Mouse (Mus musculus): ENCODE results near the gene Hs3st3b1. TPM values are rescaled to one million over a fixed set of nuclear protein-coding genes. Genes with fewer than 3 reads are reported as not detected.

Hs3st3b1 gene
- polyA plus RNA-seq, 1 experiment from 2014 or later, result 33.4 TPM

- Histone ChIP-seq H3K4me3 (ENCODE audit: low read length) (no peak overlapping the region), H3K36me3 (ENCODE audit: insufficient read depth, low read length) (no peaks in the 10 kb centered on the region), H3K4me1 (ENCODE audit: insufficient read depth, low read length) (peaks cover 7% of the 10 kb centered on the region), H3K27ac (ENCODE audit: low read length) (no peak overlapping the region), H3K9ac (replicated peaks; ENCODE audit: low read length) (no peak overlapping the region), H3K27me3 (ENCODE audit: insufficient read depth, low read length) (peaks cover 2% of the 10 kb centered on the region; the same call in 1 of the 2 replicates), H3K4me2 (replicated peaks; ENCODE audit: low read depth, low read length) (no peak overlapping the region), H3K9me3 (ENCODE audit: low read length) (no peaks in the 10 kb centered on the region)
- WGBS, result 75% methylated on average over 2 of the region's 2 CpGs
- no peak for ATAC-seq (ENCODE audit: low FRiP score, low TSS enrichment)
Observed at GRCm38 (mm10) chr11:63897011-63897410, 25.1 kb downstream of the Hs3st3b1 start.

DNA sequence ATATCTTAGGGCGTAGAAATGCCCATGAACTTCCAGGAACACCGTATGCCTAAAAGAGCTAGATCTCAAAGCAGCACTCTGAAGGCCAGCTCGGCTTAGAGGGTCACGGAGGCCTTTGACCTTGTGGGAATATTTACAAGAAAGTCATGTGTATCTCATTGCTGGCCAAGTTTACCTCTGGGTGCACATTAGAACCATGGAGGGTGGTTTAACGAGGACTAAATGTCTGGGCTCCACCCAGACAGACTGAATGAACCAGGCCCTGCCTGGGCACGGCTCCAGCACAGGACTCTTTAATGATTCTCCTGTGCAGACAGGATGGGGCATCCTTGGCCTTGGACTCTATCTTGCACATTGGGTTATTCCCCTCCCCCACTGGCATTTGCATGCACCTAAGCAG, 27.9 kb downstream of the Hs3st3b1 start:
- H3K4me3 ChIP-seq (ENCODE audit: low read length), result no peak overlapping the region
- no peak overlapping the region for H3K27ac ChIP-seq (ENCODE audit: low read length)
- H3K27me3 ChIP-seq (ENCODE audit: insufficient read depth, low read length), result peaks cover 6% of the 10 kb centered on the region; the same call in 1 of the 2 replicates
- H3K4me2 ChIP-seq (replicated peaks; ENCODE audit: low read depth, low read length), result no peak overlapping the region
- H3K4me1 ChIP-seq (ENCODE audit: insufficient read depth, low read length), result peaks cover 9% of the 10 kb centered on the region
- H3K9me3 ChIP-seq (ENCODE audit: low read length), result no peaks in the 10 kb centered on the region
- no peak overlapping the region for H3K9ac ChIP-seq (replicated peaks; ENCODE audit: low read length)
- 61% methylated on average over 6 of the region's 6 CpGs for WGBS
- H3K36me3 ChIP-seq (ENCODE audit: insufficient read depth, low read length), result no peaks in the 10 kb centered on the region
- 0 out of 2 replicates have a peak, but pooled peaks have one; percentile 42 for ATAC-seq (ENCODE audit: low FRiP score, low TSS enrichment)

- no peak overlapping the region for H3K9ac ChIP-seq (replicated peaks; ENCODE audit: low read length)
- no peak for ATAC-seq (ENCODE audit: low FRiP score, low TSS enrichment)
- H3K4me2 ChIP-seq (replicated peaks; ENCODE audit: low read depth, low read length), result no peak overlapping the region
- 78% methylated on average over 6 of the region's 6 CpGs for WGBS
- peaks cover 6% of the 10 kb centered on the region; the same call in 1 of the 2 replicates for H3K27me3 ChIP-seq (ENCODE audit: insufficient read depth, low read length)
- no peak overlapping the region for H3K4me3 ChIP-seq (ENCODE audit: low read length)
- H3K36me3 ChIP-seq (ENCODE audit: insufficient read depth, low read length), result no peaks in the 10 kb centered on the region
- H3K4me1 ChIP-seq (ENCODE audit: insufficient read depth, low read length), result peaks cover 6% of the 10 kb centered on the region
- H3K27ac ChIP-seq (ENCODE audit: low read length), result no peak overlapping the region
- no peaks in the 10 kb centered on the region for H3K9me3 ChIP-seq (ENCODE audit: low read length)
Observed at GRCm38 (mm10) chr11:63893557-63893956, 28.5 kb downstream of the Hs3st3b1 start.

DNA sequence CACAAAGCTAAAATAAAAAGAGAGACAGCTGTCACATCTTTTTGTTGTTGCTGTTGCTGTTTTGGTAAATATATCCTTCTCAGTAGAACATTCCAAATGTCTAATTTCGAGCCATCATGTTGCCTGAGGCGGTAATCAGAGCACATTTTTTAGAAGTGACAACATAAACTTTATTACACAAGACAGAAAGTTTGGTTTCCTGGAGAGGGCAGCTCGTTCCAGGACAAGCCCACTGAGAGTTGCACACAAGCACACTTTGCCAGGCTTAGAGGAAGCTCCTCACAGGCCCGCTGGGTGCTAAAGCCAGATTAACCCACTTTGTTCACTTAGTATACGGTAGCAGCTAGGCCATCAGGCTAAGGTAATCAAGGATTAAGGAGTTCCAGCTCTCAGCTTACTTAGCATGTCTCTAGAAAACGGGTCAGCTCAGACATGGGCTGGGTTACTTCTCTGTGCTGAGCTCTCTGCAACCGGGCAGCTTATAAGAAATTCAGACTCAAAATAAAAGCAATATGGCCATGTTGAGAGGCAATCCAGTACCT, 30.5 kb downstream of the Hs3st3b1 start:
- Histone ChIP-seq H3K4me1 (ENCODE audit: insufficient read depth, low read length) (0 out of 2 replicates have a peak, but pooled peaks cover 2% of the 10 kb centered on the region), H3K9ac (replicated peaks; ENCODE audit: low read length) (no peak overlapping the region), H3K4me3 (ENCODE audit: low read length) (no peak overlapping the region), H3K27me3 (ENCODE audit: insufficient read depth, low read length) (peaks cover 6% of the 10 kb centered on the region; the same call in 1 of the 2 replicates), H3K4me2 (replicated peaks; ENCODE audit: low read depth, low read length) (no peak overlapping the region), H3K27ac (ENCODE audit: low read length) (no peak overlapping the region), H3K36me3 (ENCODE audit: insufficient read depth, low read length) (no peaks in the 10 kb centered on the region), H3K9me3 (ENCODE audit: low read length) (no peaks in the 10 kb centered on the region)
- 60% methylated on average over 7 of the region's 7 CpGs for WGBS
- no peak for ATAC-seq (ENCODE audit: low FRiP score, low TSS enrichment)

GRCm38 (mm10) chr11:63883385-63883784, 38.7 kb downstream of the Hs3st3b1 start:
- no peaks in the 10 kb centered on the region for H3K27me3 ChIP-seq (ENCODE audit: insufficient read depth, low read length)
- H3K27ac ChIP-seq (ENCODE audit: low read length), result no peak overlapping the region
- no peak overlapping the region for H3K9ac ChIP-seq (replicated peaks; ENCODE audit: low read length)
- H3K36me3 ChIP-seq (ENCODE audit: insufficient read depth, low read length), result no peaks in the 10 kb centered on the region
- 74% methylated on average over 3 of the region's 3 CpGs for WGBS
- peaks cover 8% of the 10 kb centered on the region; the same call in 1 of the 2 replicates for H3K4me1 ChIP-seq (ENCODE audit: insufficient read depth, low read length)
- no peak for ATAC-seq (ENCODE audit: low FRiP score, low TSS enrichment)
- H3K9me3 ChIP-seq (ENCODE audit: low read length), result no peaks in the 10 kb centered on the region
- no peak overlapping the region for H3K4me3 ChIP-seq (ENCODE audit: low read length)
- H3K4me2 ChIP-seq (replicated peaks; ENCODE audit: low read depth, low read length), result no peak overlapping the region

DNA sequence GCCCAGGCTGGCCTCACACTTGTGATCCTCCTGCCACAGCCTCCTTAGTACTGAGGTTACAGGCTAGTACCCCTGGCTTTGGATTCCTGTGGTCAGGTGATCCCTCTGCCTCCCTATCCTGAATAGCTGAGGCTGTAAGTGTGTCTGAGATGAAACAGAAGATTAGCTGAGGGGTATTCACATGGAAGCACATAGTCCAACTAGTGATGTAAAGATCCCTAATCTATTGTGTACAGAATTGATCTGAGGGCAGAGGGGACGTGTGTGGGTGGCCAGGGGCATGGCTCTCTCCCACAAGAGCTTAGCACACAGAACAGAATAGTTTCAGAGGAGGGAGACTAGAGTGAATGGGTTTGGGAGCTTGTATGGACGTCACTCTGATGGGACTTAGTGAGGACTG, 41.8 kb downstream of the Hs3st3b1 start:
- H3K27ac ChIP-seq (ENCODE audit: low read length), result no peak overlapping the region
- no peaks in the 10 kb centered on the region for H3K9me3 ChIP-seq (ENCODE audit: low read length)
- ATAC-seq (ENCODE audit: low FRiP score, low TSS enrichment), result no peak
- no peak overlapping the region for H3K4me2 ChIP-seq (replicated peaks; ENCODE audit: low read depth, low read length)
- H3K27me3 ChIP-seq (ENCODE audit: insufficient read depth, low read length), result no peaks in the 10 kb centered on the region
- WGBS, result 81% methylated on average over 2 of the region's 2 CpGs
- no peaks in the 10 kb centered on the region for H3K36me3 ChIP-seq (ENCODE audit: insufficient read depth, low read length)
- H3K4me3 ChIP-seq (ENCODE audit: low read length), result no peak overlapping the region
- no peak overlapping the region for H3K9ac ChIP-seq (replicated peaks; ENCODE audit: low read length)
- H3K4me1 ChIP-seq (ENCODE audit: insufficient read depth, low read length), result peaks cover 8% of the 10 kb centered on the region; the same call in 1 of the 2 replicates

DNA sequence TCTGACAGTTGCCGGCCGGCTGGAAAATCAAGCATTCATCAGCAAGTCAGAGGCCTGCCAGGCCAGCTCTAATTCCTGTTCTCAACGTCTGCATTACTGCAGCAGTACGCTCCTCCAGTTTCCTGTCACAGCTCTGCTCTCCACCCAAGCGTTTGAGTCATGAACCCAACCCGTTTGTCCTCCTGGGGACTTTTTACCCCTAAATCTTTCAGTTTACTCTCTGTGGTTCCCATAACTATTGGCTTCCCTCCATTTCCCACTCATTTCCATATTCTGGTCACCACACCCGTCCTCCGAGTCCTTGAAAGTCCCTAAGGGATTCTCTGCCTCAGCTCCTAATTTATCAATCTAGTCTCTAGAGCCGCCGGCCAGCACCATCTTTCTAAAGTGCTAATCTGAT, 42.8 kb downstream of the Hs3st3b1 start:
- no peak overlapping the region for H3K4me2 ChIP-seq (replicated peaks; ENCODE audit: low read depth, low read length)
- H3K4me1 ChIP-seq (ENCODE audit: insufficient read depth, low read length), result peaks cover 8% of the 10 kb centered on the region; the same call in 1 of the 2 replicates
- no peak for ATAC-seq (ENCODE audit: low FRiP score, low TSS enrichment)
- no peaks in the 10 kb centered on the region for H3K27me3 ChIP-seq (ENCODE audit: insufficient read depth, low read length)
- H3K36me3 ChIP-seq (ENCODE audit: insufficient read depth, low read length), result no peaks in the 10 kb centered on the region
- H3K4me3 ChIP-seq (ENCODE audit: low read length), result no peak overlapping the region
- WGBS, result 14% methylated on average over 10 of the region's 10 CpGs
- H3K9me3 ChIP-seq (ENCODE audit: low read length), result no peaks in the 10 kb centered on the region
- H3K27ac ChIP-seq (ENCODE audit: low read length), result no peak overlapping the region
- no peak overlapping the region; the same call in 1 of the 2 replicates for H3K9ac ChIP-seq (replicated peaks; ENCODE audit: low read length)

- no peak overlapping the region for H3K27ac ChIP-seq (ENCODE audit: low read length)
- H3K4me3 ChIP-seq (ENCODE audit: low read length), result no peak overlapping the region
- no peak overlapping the region for H3K9ac ChIP-seq (replicated peaks; ENCODE audit: low read length)
- no peaks in the 10 kb centered on the region for H3K27me3 ChIP-seq (ENCODE audit: insufficient read depth, low read length)
- H3K4me2 ChIP-seq (replicated peaks; ENCODE audit: low read depth, low read length), result no peak overlapping the region
- H3K4me1 ChIP-seq (ENCODE audit: insufficient read depth, low read length), result peaks cover 8% of the 10 kb centered on the region; the same call in 1 of the 2 replicates
- WGBS, result 85% methylated on average over 4 of the region's 4 CpGs
- H3K36me3 ChIP-seq (ENCODE audit: insufficient read depth, low read length), result no peaks in the 10 kb centered on the region
- no peaks in the 10 kb centered on the region for H3K9me3 ChIP-seq (ENCODE audit: low read length)
- ATAC-seq (ENCODE audit: low FRiP score, low TSS enrichment), result no peak
Observed at GRCm38 (mm10) chr11:63878616-63879015, 43.5 kb downstream of the Hs3st3b1 start.

GRCm38 (mm10) chr11:63862746-63863145, 59.3 kb downstream of the Hs3st3b1 start:
- 43% methylated on average over 1 of the region's 1 CpGs for WGBS
- Histone ChIP-seq H3K36me3 (ENCODE audit: insufficient read depth, low read length) (no peaks in the 10 kb centered on the region), H3K9ac (replicated peaks; ENCODE audit: low read length) (no peak overlapping the region), H3K4me1 (ENCODE audit: insufficient read depth, low read length) (peaks cover 10% of the 10 kb centered on the region), H3K27ac (ENCODE audit: low read length) (no peak overlapping the region), H3K4me2 (replicated peaks; ENCODE audit: low read depth, low read length) (no peak overlapping the region), H3K27me3 (ENCODE audit: insufficient read depth, low read length) (no peaks in the 10 kb centered on the region), H3K9me3 (ENCODE audit: low read length) (no peaks in the 10 kb centered on the region), H3K4me3 (ENCODE audit: low read length) (no peak overlapping the region)
- ATAC-seq (ENCODE audit: low FRiP score, low TSS enrichment), result no peak

DNA sequence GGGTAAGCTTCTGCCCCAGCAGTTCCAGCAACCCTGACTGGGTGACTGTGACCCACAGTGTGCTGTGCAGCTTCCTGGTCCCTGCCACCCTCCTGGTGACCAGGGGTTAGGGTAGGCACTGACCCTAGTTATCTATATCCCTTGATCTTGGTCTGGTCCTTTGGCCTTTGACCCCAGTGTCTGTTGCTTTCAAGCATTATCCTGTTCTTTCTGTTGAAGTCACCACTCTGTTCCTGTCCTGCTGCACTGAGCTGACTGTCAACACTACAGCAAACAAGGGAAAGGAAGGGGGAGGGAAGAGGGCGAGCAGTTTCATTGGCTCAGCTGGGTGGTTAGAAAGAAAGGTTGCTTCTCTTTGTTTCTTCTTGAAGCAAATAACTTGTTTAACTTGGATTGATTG, 60.1 kb downstream of the Hs3st3b1 start:
- Histone ChIP-seq H3K9me3 (ENCODE audit: low read length) (no peaks in the 10 kb centered on the region), H3K4me3 (ENCODE audit: low read length) (no peak overlapping the region), H3K27ac (ENCODE audit: low read length) (no peak overlapping the region), H3K4me1 (ENCODE audit: insufficient read depth, low read length) (peaks cover 10% of the 10 kb centered on the region), H3K4me2 (replicated peaks; ENCODE audit: low read depth, low read length) (no peak overlapping the region), H3K27me3 (ENCODE audit: insufficient read depth, low read length) (no peaks in the 10 kb centered on the region), H3K36me3 (ENCODE audit: insufficient read depth, low read length) (no peaks in the 10 kb centered on the region), H3K9ac (replicated peaks; ENCODE audit: low read length) (no peak overlapping the region)
- ATAC-seq (ENCODE audit: low FRiP score, low TSS enrichment), result no peak
- 50% methylated on average over 1 of the region's 1 CpGs for WGBS

Data from kidney, embryonic 16.5 days (tissue).